Mouse (Mus musculus) C2C12 (cell line): ENCODE measurements around the gene Fbxo46.

Experiments used
- CEBPB ChIP-seq: IDR thresholded peaks from one replicate; pipeline ENCODE4 v1.6.1; 2011; ENCODE audit warnings: low read depth, mild to moderate bottlenecking, control low read depth, moderate library complexity
- CTCF ChIP-seq: IDR thresholded peaks from one replicate; pipeline ENCODE4 v1.5.1; 2011; ENCODE audit not compliant: control insufficient read depth, insufficient read depth, insufficient read length
- FOSL1 ChIP-seq: IDR thresholded peaks from one replicate; pipeline ENCODE4 v1.8.0; 2011; ENCODE audit warnings: mild to moderate bottlenecking, low read length; ENCODE audit not compliant: poor library complexity, insufficient read depth, severe bottlenecking
- MAX ChIP-seq: IDR thresholded peaks from one replicate; pipeline ENCODE4 v1.6.1; 2011; ENCODE audit warnings: mild to moderate bottlenecking, control low read depth
- MYOG ChIP-seq: IDR thresholded peaks from one replicate; pipeline ENCODE4 v1.6.1; 2011; ENCODE audit not compliant: control insufficient read depth, insufficient read length; ENCODE audit errors: extremely low read depth
- USF1 ChIP-seq: IDR thresholded peaks from one replicate; pipeline ENCODE4 v1.6.1; 2011; ENCODE audit warnings: low read depth, mild to moderate bottlenecking, control low read depth, moderate library complexity

DNA sequence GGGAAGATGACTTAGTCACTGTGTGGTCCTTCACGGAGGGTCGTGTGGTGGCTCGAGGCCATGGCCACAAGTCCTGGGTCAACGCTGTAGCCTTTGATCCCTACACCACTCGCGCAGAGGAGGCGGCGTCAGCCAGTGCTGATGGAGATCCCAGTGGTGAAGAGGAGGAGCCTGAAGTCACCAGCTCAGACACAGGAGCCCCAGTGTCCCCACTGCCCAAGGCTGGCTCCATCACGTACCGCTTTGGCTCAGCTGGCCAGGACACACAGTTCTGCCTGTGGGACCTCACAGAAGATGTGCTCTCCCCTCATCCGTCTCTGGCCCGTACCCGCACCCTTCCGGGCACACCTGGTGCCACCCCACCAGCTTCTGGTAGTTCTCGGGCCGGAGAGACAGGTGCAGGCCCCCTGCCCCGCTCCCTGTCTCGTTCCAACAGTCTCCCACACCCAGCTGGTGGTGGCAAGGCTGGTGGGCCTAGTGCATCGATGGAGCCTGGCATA lies 39.2 kb upstream of the Fbxo46 start:
- TF ChIP-seq MAX: no peak
- no peak for TF ChIP-seq CEBPB
- no peak for TF ChIP-seq CTCF
- TF ChIP-seq USF1: no peak
- TF ChIP-seq MYOG: no peak
- TF ChIP-seq FOSL1: no peak
